Mouse (Mus musculus): ENCODE results near the gene Mcu. TPM values are rescaled to one million over a fixed set of nuclear protein-coding genes. Genes with fewer than 3 reads are reported as not detected.

Mcu gene
- polyA plus RNA-seq, 1 experiment from 2014 or later = 23.8 TPM

DNA sequence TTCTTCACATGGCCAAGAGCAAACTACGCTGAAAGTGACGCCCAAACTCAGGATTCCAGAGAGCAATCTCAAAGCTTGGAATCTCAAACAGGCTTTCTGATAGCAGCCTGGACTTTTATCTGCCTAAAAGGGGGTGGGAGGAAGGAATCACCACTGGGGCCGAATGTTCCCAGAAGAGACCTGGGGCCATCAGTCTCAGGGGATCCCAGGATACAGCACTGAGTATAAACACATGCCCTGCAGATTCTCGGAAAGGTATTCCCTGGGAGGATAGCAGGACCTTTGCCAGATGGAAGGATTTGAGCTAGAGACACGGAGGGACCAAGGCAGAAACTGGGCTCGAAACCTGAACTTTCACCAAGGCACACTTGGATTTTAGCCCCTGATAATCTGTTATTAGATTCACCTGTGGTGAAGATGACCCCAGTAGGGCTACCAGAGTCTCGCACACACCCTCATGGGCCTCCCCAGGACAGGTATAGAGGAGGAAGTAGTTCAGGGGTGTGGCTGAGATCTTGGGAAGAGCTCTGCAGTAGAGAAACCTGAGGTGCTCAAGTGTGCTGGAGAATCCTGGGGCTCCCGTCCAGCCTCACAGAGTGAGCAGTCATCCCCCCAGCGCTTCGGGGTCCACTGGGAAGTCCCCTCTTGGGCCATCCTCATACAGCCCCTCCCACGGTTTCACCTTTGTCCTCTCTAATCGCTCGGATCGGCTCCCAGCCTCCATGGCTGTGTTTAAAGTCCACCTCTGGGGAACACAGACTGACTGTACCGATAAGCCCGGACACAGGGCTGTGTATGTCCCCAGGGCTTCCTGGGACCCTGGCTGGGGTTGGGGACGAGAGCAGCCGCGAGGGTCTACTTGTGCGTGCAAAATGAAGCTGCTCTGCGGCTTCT lies 213.3 kb downstream of the Mcu start, which contains the start of gene Pla2g12b:
Gene Pla2g12b (plus strand): TSS at position 762 of the 894 bp plus-strand sequence.
- WGBS = 45% methylated on average over 21 of the region's 21 CpGs
- Histone ChIP-seq H3K9me3 (replicated peaks; ENCODE audit: control insufficient read depth, low read length) (no peaks in the 10 kb centered on the region), H3K27me3 (ENCODE audit: control insufficient read depth, insufficient read depth, low read length) (no peaks in the 10 kb centered on the region), H3K36me3 (ENCODE audit: control insufficient read depth, insufficient read depth) (no peaks in the 10 kb centered on the region), H3K4me3 (ENCODE audit: low read length) (no peak within 1 kb of the TSS), H3K4me1 (ENCODE audit: control insufficient read depth, insufficient read depth, low read length) (peaks cover 3% of the 10 kb centered on the region; the same call in 1 of the 2 replicates), H3K4me2 (ENCODE audit: low read depth, low read length) (peak within 1 kb of the TSS; percentile 13), H3K9ac (ENCODE audit: low read length) (no peak within 1 kb of the TSS), H3K27ac (ENCODE audit: low read length) (no peak within 1 kb of the TSS)
- ATAC-seq (replicated peaks; ENCODE audit: extremely low read depth, insufficient read depth, low FRiP score) = no peak

Other genes starting within 250 kb of the Mcu start
- gene Gm10273, start 221.1 kb downstream of the Mcu start, polyA plus RNA-seq (2015; fragmentation: Nextera tagmentation; extraction: Ambion mirVana) = 5.9 and 65.1 TPM in 2 replicates
- gene Pla2g12b, start 213.0 kb downstream of the Mcu start, polyA plus RNA-seq (2015; fragmentation: Nextera tagmentation; extraction: Ambion mirVana) = 0.30 TPM in 1 of 2 replicates, not detected in the other
- 4.1 and 4.7 TPM in 2 replicates for gene Oit3, start 174.9 kb downstream of the Mcu start, polyA plus RNA-seq (2015; fragmentation: Nextera tagmentation; extraction: Ambion mirVana)
- gene Gm10322, start 629 bp downstream of the Mcu start, polyA plus RNA-seq (2015; fragmentation: Nextera tagmentation; extraction: Ambion mirVana) = not detected in 2 replicates
- gene Micu1, start 85.8 kb upstream of the Mcu start, polyA plus RNA-seq (2015; fragmentation: Nextera tagmentation; extraction: Ambion mirVana) = 39.3 and 40.1 TPM in 2 replicates

Measured in heart, embryonic 16.5 days (tissue).